Mouse (Mus musculus) small intestine, adult 2 months (tissue): Measurements from ENCODE around the gene Hic1. TPM values are rescaled to one million over a fixed set of nuclear protein-coding genes. Genes with fewer than 3 reads are reported as not detected.

Experiments used
- H3K27ac ChIP-seq: fragments of 200-500 bp; 2 replicates; pipeline ENCODE4 v1.5.1; 2012; ENCODE audit warnings: low read depth, low read length, control low read depth, inconsistent platforms; ENCODE audit not compliant: insufficient read depth
- H3K27me3 ChIP-seq: fragments of 200-500 bp; 2 replicates; pipeline ENCODE4 v1.6.1; 2012; ENCODE audit warnings: mild to moderate bottlenecking, moderate library complexity, low read length, inconsistent platforms; ENCODE audit not compliant: control insufficient read depth, insufficient read depth
- H3K36me3 ChIP-seq: fragments of 200-500 bp; 2 replicates; pipeline ENCODE4 v1.6.1; 2012; ENCODE audit warnings: mild to moderate bottlenecking, low read length, control low read depth, inconsistent platforms; ENCODE audit not compliant: control insufficient read depth, insufficient read depth
- H3K4me1 ChIP-seq: fragments of 200-500 bp; 2 replicates; pipeline ENCODE4 v1.6.1; 2012; ENCODE audit warnings: low read length, inconsistent platforms, mixed read lengths; ENCODE audit not compliant: control insufficient read depth, insufficient read depth, insufficient read length
- H3K4me3 ChIP-seq: fragments of 200-500 bp; 2 replicates; pipeline ENCODE4 v1.5.1; 2012; ENCODE audit warnings: low read depth, mild to moderate bottlenecking, control low read depth, inconsistent platforms, low read length, moderate library complexity
- CTCF ChIP-seq: fragments of 200-500 bp; IDR thresholded peaks from 2 replicates; pipeline ENCODE4 v1.5.1; 2012; ENCODE audit warnings: low read depth, mild to moderate bottlenecking, control low read depth, inconsistent platforms, low read length, moderate library complexity, mixed read lengths; ENCODE audit not compliant: insufficient replicate concordance, insufficient read length; ENCODE audit errors: extremely low read depth
- POLR2A ChIP-seq: fragments of 200-500 bp; IDR thresholded peaks from 2 replicates; pipeline ENCODE4 v1.6.1; 2012; ENCODE audit warnings: low read depth, mild to moderate bottlenecking, control low read depth, inconsistent platforms, low read length, moderate library complexity
- WGBS: fragments of 180-500 bp; shearing (Covaris S2); methylation state at CpG from one replicate; pipeline ENCODE4 v1.1.7; 2018; 5-methylcytosine and 5-hydroxymethylcytosine counted together
- polyA plus RNA-seq: library from polyadenylated mRNA; depleted of rRNA; stranded (reverse); fragments of >200 nt; gene quantifications from 2 replicates; pipeline ENCODE4 v1.2.3, GENCODE M21; 2012

Hic1 gene
- polyA plus RNA-seq, 1 experiment = 29.6 TPM

GRCm38 (mm10) chr11:75199951-75200350 is 30.6 kb upstream of the Hic1 start:
- WGBS = 59% methylated on average over 5 of the region's 5 CpGs
- Histone ChIP-seq H3K27me3 (no peaks in the 10 kb centered on the region), H3K4me3 (no peak overlapping the region), H3K36me3 (no peaks in the 10 kb centered on the region), H3K4me1 (peaks cover 20% of the 10 kb centered on the region), H3K27ac (no peak overlapping the region)
- no peak for TF ChIP-seq POLR2A

GRCm38 (mm10) chr11:75198792-75199191 is 29.5 kb upstream of the Hic1 start:
- no peak overlapping the region for H3K4me3 ChIP-seq
- H3K36me3 ChIP-seq = no peaks in the 10 kb centered on the region
- WGBS = 84% methylated on average over 4 of the region's 4 CpGs
- no peak for TF ChIP-seq CTCF
- TF ChIP-seq POLR2A = no peak
- H3K27me3 ChIP-seq = no peaks in the 10 kb centered on the region
- H3K4me1 ChIP-seq = peaks cover 20% of the 10 kb centered on the region
- H3K27ac ChIP-seq = no peak overlapping the region

DNA sequence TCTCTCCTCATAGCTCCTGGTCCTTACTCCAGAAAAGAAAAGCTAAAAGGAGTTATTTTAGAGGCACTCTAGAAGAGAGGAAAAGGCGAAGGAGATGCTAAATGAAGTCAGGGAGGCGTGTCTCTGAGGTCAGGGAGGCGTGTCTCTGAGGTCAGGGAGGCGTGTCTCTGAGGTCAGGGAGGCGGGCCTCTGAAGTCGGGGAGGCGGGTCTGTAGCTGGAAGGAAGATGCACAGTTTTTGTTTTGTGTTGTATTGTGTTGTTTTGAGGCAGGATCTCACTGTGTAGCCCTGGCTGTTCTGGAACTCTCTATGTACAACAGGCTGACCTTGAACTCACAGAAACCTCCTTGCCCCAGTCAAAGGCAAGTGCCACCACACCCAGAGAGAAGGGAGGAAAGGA is 28.6 kb upstream of the Hic1 start:
- no peak overlapping the region for H3K27ac ChIP-seq
- H3K27me3 ChIP-seq = no peaks in the 10 kb centered on the region
- TF ChIP-seq POLR2A = no peak
- TF ChIP-seq CTCF = no peak
- peaks cover 20% of the 10 kb centered on the region for H3K4me1 ChIP-seq
- H3K36me3 ChIP-seq = no peaks in the 10 kb centered on the region
- no peak overlapping the region for H3K4me3 ChIP-seq
- WGBS = 69% methylated on average over 7 of the region's 7 CpGs

DNA sequence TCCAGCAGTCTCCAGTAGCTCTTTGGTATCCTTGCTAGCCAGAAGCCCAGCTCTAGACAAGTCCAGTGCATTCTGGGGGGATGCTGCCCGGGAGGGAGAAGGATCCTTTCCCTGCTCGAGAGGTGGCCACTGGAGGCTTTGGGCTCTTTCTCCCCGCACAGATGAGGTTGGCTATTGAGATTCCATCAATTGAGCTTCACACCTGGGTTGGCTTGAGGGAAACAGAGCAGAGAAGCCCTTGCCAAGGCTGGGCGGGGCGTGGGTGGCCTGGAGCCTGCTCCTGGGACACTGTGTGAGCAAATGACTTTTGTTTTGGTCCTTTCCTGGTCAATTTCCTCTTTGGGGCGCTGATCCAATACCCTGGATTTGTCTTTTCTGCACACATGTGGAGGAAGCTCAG is 26.8 kb upstream of the Hic1 start:
- TF ChIP-seq CTCF (no peak), POLR2A (no peak)
- H3K4me3 ChIP-seq = no peak overlapping the region
- peaks cover 20% of the 10 kb centered on the region for H3K4me1 ChIP-seq
- 48% methylated on average over 6 of the region's 6 CpGs for WGBS
- no peak overlapping the region for H3K27ac ChIP-seq
- no peaks in the 10 kb centered on the region for H3K27me3 ChIP-seq
- H3K36me3 ChIP-seq = no peaks in the 10 kb centered on the region

GRCm38 (mm10) chr11:75194850-75195461 is 25.6 kb upstream of the Hic1 start:
- no peak overlapping the region for H3K27ac ChIP-seq
- H3K27me3 ChIP-seq = no peaks in the 10 kb centered on the region
- WGBS = 2% methylated on average over 39 of the region's 39 CpGs
- H3K4me3 ChIP-seq = peak overlapping the region; percentile 94
- TF ChIP-seq POLR2A (no peak), CTCF (no peak)
- H3K4me1 ChIP-seq = peaks cover 20% of the 10 kb centered on the region
- no peaks in the 10 kb centered on the region for H3K36me3 ChIP-seq

DNA sequence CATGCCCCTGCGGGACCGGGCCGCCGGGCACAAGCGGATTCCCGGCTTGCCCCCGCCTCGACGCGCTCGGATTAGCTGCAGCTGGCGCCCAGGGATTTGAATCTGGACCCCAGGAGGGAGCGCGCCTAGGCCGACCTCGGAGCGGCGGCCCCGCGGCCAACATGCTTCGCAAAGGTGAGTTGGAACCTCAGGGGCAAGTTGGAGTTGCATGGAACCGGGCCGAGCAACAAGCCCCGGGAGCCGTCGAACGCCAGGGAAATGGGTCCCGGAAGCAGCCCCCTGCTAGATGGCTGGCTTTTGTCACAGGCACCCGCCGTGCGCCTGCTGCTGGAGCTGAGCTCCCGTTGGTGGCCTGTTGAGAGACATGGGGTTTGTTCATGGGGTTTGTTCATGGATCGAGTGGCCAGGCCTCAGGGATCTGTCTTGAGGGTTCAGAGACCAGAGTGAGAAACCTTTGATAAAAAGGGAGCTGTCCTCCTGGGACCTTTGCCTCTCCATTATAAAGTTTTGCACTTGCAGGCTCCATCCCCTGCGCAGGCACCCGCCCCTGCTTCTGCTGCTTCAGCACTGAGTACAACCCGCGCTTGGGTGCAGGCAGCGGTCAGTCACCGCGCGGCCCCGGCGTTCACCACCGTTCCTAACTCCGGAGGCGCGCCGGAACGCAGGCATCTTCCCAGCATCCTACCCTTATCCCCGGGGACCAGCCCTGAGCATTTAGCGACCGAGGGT is 25.0 kb upstream of the Hic1 start:
- no peak overlapping the region; the same call in 1 of the 2 replicates for H3K27ac ChIP-seq
- no peaks in the 10 kb centered on the region for H3K36me3 ChIP-seq
- H3K4me3 ChIP-seq = peak overlapping the region; percentile 94
- TF ChIP-seq POLR2A (peak; percentile 42; the same call in 1 of the 2 replicates), CTCF (no peak)
- peaks cover 20% of the 10 kb centered on the region for H3K4me1 ChIP-seq
- WGBS = 1% methylated on average over 52 of the region's 52 CpGs
- H3K27me3 ChIP-seq = no peaks in the 10 kb centered on the region

- TF ChIP-seq CTCF (no peak), POLR2A (peak; percentile 22)
- WGBS = under 1% methylated on average over 83 of the region's 84 CpGs
- Histone ChIP-seq H3K27me3 (no peaks in the 10 kb centered on the region), H3K27ac (peak within 1 kb of the TSS; percentile 29), H3K36me3 (no peaks in the 10 kb centered on the region), H3K4me1 (peaks cover 18% of the 10 kb centered on the region), H3K4me3 (peak within 1 kb of the TSS; percentile 94)
Observed at GRCm38 (mm10) chr11:75193256-75194071, 24.1 kb upstream of the Hic1 start, which contains the start of gene Rtn4rl1. TSS of gene Rtn4rl1 (plus strand) at chr11:75193783.
